Mouse (Mus musculus) MEL (cell line): Measurements from ENCODE around the gene St7l. TPM values are rescaled to one million over a fixed set of nuclear protein-coding genes. Genes with fewer than 3 reads are reported as not detected.

ENCODE experiments used
- DNase-seq: peaks from one replicate; pipeline ENCODE4 v3.0.0; 2011; ENCODE audit warnings: low read depth, low spot score
- H3K27ac ChIP-seq: 2 replicates; pipeline ENCODE4 v1.5.1; 2012; ENCODE audit warnings: low read depth, mild to moderate bottlenecking, control low read depth, low read length, moderate library complexity; ENCODE audit not compliant: control insufficient read depth
- H3K27me3 ChIP-seq, 2 experiments: fragments of 150-350 bp in 1 of 2; sonication (generic) in 1 of 2; 2 replicates each; pipeline ENCODE4 v1.6.1; 2012; ENCODE audit warnings: low read length in 2 of 2, mild to moderate bottlenecking in 2 of 2, improper control_type of control experiment in 1 of 2, moderate library complexity in 1 of 2; ENCODE audit not compliant: insufficient read depth in 2 of 2, control insufficient read depth in 1 of 2
- H3K36me3 ChIP-seq, 2 experiments: 2 replicates each; pipeline ENCODE4 v1.6.1; 2012 to 2014; ENCODE audit warnings: low read length in 2 of 2, improper control_type of control experiment in 1 of 2, inconsistent platforms in 1 of 2, mild to moderate bottlenecking in 1 of 2; ENCODE audit not compliant: insufficient read depth in 2 of 2, control insufficient read depth in 1 of 2
- H3K4me1 ChIP-seq, 2 experiments: fragments of 150-350 bp in 1 of 2; sonication (generic) in 1 of 2; 2 replicates each; pipeline ENCODE4 v1.6.1; 2012; ENCODE audit warnings: low read length in 2 of 2, improper control_type of control experiment in 1 of 2, mild to moderate bottlenecking in 1 of 2; ENCODE audit not compliant: insufficient read depth in 2 of 2, control insufficient read depth in 1 of 2
- H3K4me3 ChIP-seq, 2 experiments: fragments of 150-350 bp in 1 of 2; sonication (generic) in 1 of 2; 2 replicates each; pipeline ENCODE4 v1.5.1; 2012; ENCODE audit warnings: low read depth in 2 of 2, low read length in 2 of 2, mild to moderate bottlenecking in 2 of 2, moderate library complexity in 2 of 2, control low read depth in 1 of 2, improper control_type of control experiment in 1 of 2; ENCODE audit not compliant: control insufficient read depth in 1 of 2, insufficient read depth in 1 of 2
- H3K79me2 ChIP-seq: 2 replicates; pipeline ENCODE4 v1.6.1; 2012; ENCODE audit warnings: mild to moderate bottlenecking, low read length, moderate library complexity; ENCODE audit not compliant: control insufficient read depth, poor library complexity, insufficient read depth
- H3K9ac ChIP-seq: 2 replicates; pipeline ENCODE4 v1.6.1; 2012; ENCODE audit warnings: low read depth, mild to moderate bottlenecking, control low read depth, low read length, moderate library complexity; ENCODE audit not compliant: control insufficient read depth, poor library complexity, severe bottlenecking
- H3K9me3 ChIP-seq: fragments of 150-350 bp; sonication (generic); replicated peaks from 2 replicates; pipeline ENCODE4 v1.6.1; 2012; ENCODE audit warnings: mild to moderate bottlenecking, low read length, improper control_type of control experiment, moderate library complexity; ENCODE audit not compliant: insufficient read depth
- BHLHE40 ChIP-seq: IDR thresholded peaks from 2 replicates; pipeline ENCODE4 v1.6.1; 2012; ENCODE audit warnings: low read depth, mild to moderate bottlenecking, inconsistent platforms, low read length, improper control_type of control experiment, borderline replicate concordance
- CHD2 ChIP-seq: IDR thresholded peaks from 2 replicates; pipeline ENCODE4 v1.6.1; 2011; ENCODE audit warnings: low read length, improper control_type of control experiment
- CTCF ChIP-seq, 3 experiments: IDR thresholded peaks in 2 of 3; conservative IDR thresholded peaks in 1 of 3; 2 replicates each; pipeline ENCODE4 v1.5.1; 2011 to 2012; ENCODE audit warnings: low read length in 3 of 3, low read depth in 2 of 3, mild to moderate bottlenecking in 2 of 3, improper control_type of control experiment in 1 of 3, inconsistent platforms in 1 of 3, mixed read lengths in 1 of 3, moderate library complexity in 1 of 3; ENCODE audit not compliant: control insufficient read depth in 1 of 3, insufficient read depth in 1 of 3, poor library complexity in 1 of 3, severe bottlenecking in 1 of 3
- EP300 ChIP-seq, 2 experiments: IDR thresholded peaks; 2 replicates each; pipeline ENCODE4 v1.6.1; 2011; ENCODE audit warnings: improper control_type of control experiment in 2 of 2, low read length in 2 of 2, low read depth in 1 of 2, mild to moderate bottlenecking in 1 of 2
- ETS1 ChIP-seq: IDR thresholded peaks from 2 replicates; pipeline ENCODE4 v1.6.1; 2012; ENCODE audit warnings: low read depth, mild to moderate bottlenecking, inconsistent platforms, low read length, improper control_type of control experiment, moderate library complexity
- GATA1 ChIP-seq: IDR thresholded peaks from 2 replicates; pipeline ENCODE4 v1.6.1; 2011; ENCODE audit warnings: low read depth, low read length, improper control_type of control experiment
- JUND ChIP-seq: IDR thresholded peaks from 2 replicates; pipeline ENCODE4 v1.6.1; 2011; ENCODE audit warnings: low read depth, mild to moderate bottlenecking, improper control_type of control experiment, low read length
- KAT2A ChIP-seq: conservative IDR thresholded peaks from 2 replicates; pipeline ENCODE4 v1.6.1; 2012; ENCODE audit warnings: low read depth, low read length, improper control_type of control experiment, inconsistent platforms
- MAFK ChIP-seq: IDR thresholded peaks from 2 replicates; pipeline ENCODE4 v1.6.1; 2011; ENCODE audit warnings: low read depth, mild to moderate bottlenecking, low read length, improper control_type of control experiment, borderline replicate concordance
- MXI1 ChIP-seq: IDR thresholded peaks from 2 replicates; pipeline ENCODE4 v1.6.1; 2011; ENCODE audit warnings: mild to moderate bottlenecking, low read depth, low read length, improper control_type of control experiment
- MYB ChIP-seq: IDR thresholded peaks from 2 replicates; pipeline ENCODE4 v1.6.1; 2011; ENCODE audit warnings: mild to moderate bottlenecking, low read depth, low read length, improper control_type of control experiment
- POLR2A ChIP-seq, 2 experiments: IDR thresholded peaks; 2 replicates each; pipeline ENCODE4 v1.6.1; 2011 to 2012; ENCODE audit warnings: low read length in 2 of 2, mild to moderate bottlenecking in 2 of 2, control low read depth in 1 of 2, improper control_type of control experiment in 1 of 2, low read depth in 1 of 2, moderate library complexity in 1 of 2; ENCODE audit not compliant: control insufficient read depth in 1 of 2, insufficient read depth in 1 of 2, poor library complexity in 1 of 2
- POLR2AphosphoS5 ChIP-seq: IDR thresholded peaks from 2 replicates; pipeline ENCODE4 v1.6.1; 2012; ENCODE audit warnings: low read depth, borderline replicate concordance, mild to moderate bottlenecking, inconsistent platforms, low read length, moderate library complexity, mixed read lengths
- RCOR1 ChIP-seq: IDR thresholded peaks from 2 replicates; pipeline ENCODE4 v1.6.1; 2012; ENCODE audit warnings: low read depth, mild to moderate bottlenecking, inconsistent platforms, low read length, improper control_type of control experiment
- SIN3A ChIP-seq: IDR thresholded peaks from 2 replicates; pipeline ENCODE4 v1.6.1; 2012; ENCODE audit warnings: low read length, improper control_type of control experiment, inconsistent platforms
- TAL1 ChIP-seq: IDR thresholded peaks from 2 replicates; pipeline ENCODE4 v1.6.1; 2012; ENCODE audit warnings: mild to moderate bottlenecking, inconsistent platforms, low read length, moderate library complexity, mixed read lengths
- TBP ChIP-seq: IDR thresholded peaks from 2 replicates; pipeline ENCODE4 v1.8.0; 2011; ENCODE audit warnings: low read depth, low read length, improper control_type of control experiment
- TCF12 ChIP-seq: IDR thresholded peaks from 2 replicates; pipeline ENCODE4 v1.6.1; 2014; ENCODE audit warnings: low read depth, mild to moderate bottlenecking, inconsistent platforms, low read length, improper control_type of control experiment, moderate library complexity
- UBTF ChIP-seq: IDR thresholded peaks from 2 replicates; pipeline ENCODE4 v1.6.1; 2012; ENCODE audit warnings: low read depth, mild to moderate bottlenecking, inconsistent platforms, low read length, improper control_type of control experiment, moderate library complexity, borderline replicate concordance; ENCODE audit not compliant: insufficient read depth
- ZKSCAN1 ChIP-seq: IDR thresholded peaks from 2 replicates; pipeline ENCODE4 v1.6.1; 2012; ENCODE audit warnings: low read depth, mild to moderate bottlenecking, inconsistent platforms, low read length, improper control_type of control experiment, moderate library complexity
- ZMIZ1 ChIP-seq: IDR thresholded peaks from 2 replicates; pipeline ENCODE4 v1.6.1; 2012; ENCODE audit warnings: low read depth, mild to moderate bottlenecking, inconsistent platforms, low read length, improper control_type of control experiment, moderate library complexity
- ZNF384 ChIP-seq: IDR thresholded peaks from 2 replicates; pipeline ENCODE4 v1.6.1; 2012; ENCODE audit warnings: low read depth, mild to moderate bottlenecking, inconsistent platforms, low read length, improper control_type of control experiment
- polyA plus RNA-seq, 2 experiments: library from polyadenylated mRNA; stranded (reverse) in 1 of 2; unstranded in 1 of 2; fragments of >175 nt in 1 of 2; fragments of >200 nt in 1 of 2; gene quantifications; 2 replicates each; pipeline versions ENCODE4 v1.2.1 to v1.2.4; 2012; ENCODE audit warnings: low replicate concordance in 2 of 2, low read depth in 1 of 2; ENCODE audit not compliant: insufficient read length in 2 of 2, insufficient read depth in 1 of 2, missing spikeins in 1 of 2
- total RNA-seq: library from RNA; depleted of rRNA; stranded (reverse); fragments of 300-350 nt; gene quantifications from 2 replicates; pipeline ENCODE4 v1.2.3, GENCODE M21; 2012

The St7l gene
- total and polyA plus RNA-seq, 3 experiments: 8.0 to 8.6 TPM; not detected in 1

- no peak for TF ChIP-seq CTCF (IDR thresholded peaks at IDR 0.05 in 2 of 3, conservative IDR thresholded peaks at IDR 0.05 in 1 of 3; ENCODE audit: control insufficient read depth in 1 of 3, insufficient read depth in 1 of 3, low read depth in 2 of 3, low read length in 3 of 3, poor library complexity in 1 of 3, severe bottlenecking in 1 of 3)
- TF ChIP-seq POLR2AphosphoS5: no peak
- 0 out of 2 replicates have a peak, but pooled peaks have one; percentile 4 for TF ChIP-seq UBTF
- TF ChIP-seq, all 39 proteins: peak for 13
Observed at GRCm38 (mm10) chr3:104864651-104865340, 991 bp downstream of the St7l start (continued).

- TF ChIP-seq MAFK: no peak
- TF ChIP-seq RCOR1: no peak; the same call in 1 of the 2 replicates
- no peak for TF ChIP-seq JUND
- peak in 1 of 2 experiments; percentile 69; a peak in 2 of 4 replicates for TF ChIP-seq EP300 (IDR thresholded peaks at IDR 0.05; ENCODE audit: low read depth in 1 of 2, low read length in 2 of 2)
- peak in 1 of 2 experiments; percentile 49; a peak in 1 of 4 replicates for TF ChIP-seq POLR2A (IDR thresholded peaks at IDR 0.05; ENCODE audit: control insufficient read depth in 1 of 2, insufficient read depth in 1 of 2, low read depth in 1 of 2, low read length in 2 of 2, poor library complexity in 1 of 2)
- no peak for TF ChIP-seq POLR2AphosphoS5
- TF ChIP-seq ETS1: peak; percentile 66
- TF ChIP-seq ZNF384: no peak
- TF ChIP-seq ZKSCAN1: no peak
- no peak for TF ChIP-seq BHLHE40
- TF ChIP-seq MYB: peak; percentile 47; the same call in 1 of the 2 replicates
- peak; percentile 9; the same call in 1 of the 2 replicates for TF ChIP-seq MXI1
- peak; percentile 45; the same call in 1 of the 2 replicates for TF ChIP-seq TBP
- peak; percentile 80 for TF ChIP-seq GATA1
- TF ChIP-seq CHD2: no peak
- no peak for TF ChIP-seq KAT2A
- TF ChIP-seq TCF12: peak; percentile 51; the same call in 1 of the 2 replicates
- TF ChIP-seq SIN3A: peak; percentile 64; the same call in 1 of the 2 replicates
- no peak for TF ChIP-seq ZMIZ1
- TF ChIP-seq TAL1: peak; percentile 47; the same call in 1 of the 2 replicates
- no peaks in the 10 kb centered on the region for H3K9me3 ChIP-seq
- peak overlapping the region; percentile 93 for H3K27ac ChIP-seq
- H3K4me3 ChIP-seq: peak overlapping the region; percentile 68 to 99
- H3K9ac ChIP-seq: peak overlapping the region; percentile 95
- peaks cover 0 to 13% of the 10 kb centered on the region in 2 experiments; a peak in 3 of 4 replicates for H3K4me1 ChIP-seq
- DNase-seq: peak; percentile 75
- H3K79me2 ChIP-seq: peaks cover 49% of the 10 kb centered on the region
- H3K27me3 ChIP-seq: no peaks in the 10 kb centered on the region
- H3K36me3 ChIP-seq: peaks cover 0 to 33% of the 10 kb centered on the region in 2 experiments; a peak in 2 of 4 replicates
Observed at GRCm38 (mm10) chr3:104865341-104865788, 1.6 kb downstream of the St7l start.
